Mouse (Mus musculus) thymus, postnatal 0 days (tissue): Measurements from ENCODE around the gene Gm5728. TPM values are rescaled to one million over a fixed set of nuclear protein-coding genes. Genes with fewer than 3 reads are reported as not detected.
"Not testable (repeated sequence)": the region's sequence is repeated elsewhere in the genome, so short reads cannot be mapped to it uniquely, and the experiment has no call there.

Experiments used
- DNase-seq: peaks from one replicate; pipeline ENCODE4 v3.0.0-alpha.2; 2015; ENCODE audit warnings: low spot score
- polyA plus RNA-seq: library from polyadenylated mRNA; unstranded; fragments of >200 nt; fragmentation: Nextera tagmentation; extraction: Ambion mirVana; gene quantifications from 2 replicates; pipeline ENCODE4 v1.2.1, GENCODE M21; 2015

The Gm5728 gene
- not detected in 2 replicates for polyA plus RNA-seq

GRCm38 (mm10) chr7:20375310-20375709, at the start of gene Gm5728:
TSS of gene Gm5728 (minus strand) at chr7:20375410.
- DNase-seq, result not testable (repeated sequence)

GRCm38 (mm10) chr7:20417642-20418041, 42.4 kb upstream of the Gm5728 start, which contains the start of gene Vmn1r100:
TSS of gene Vmn1r100 (plus strand) at chr7:20417942.
- DNase-seq, result not testable (repeated sequence)

GRCm38 (mm10) chr7:20333965-20334364, 41.2 kb downstream of the Gm5728 start, which contains the start of gene Gm4133:
TSS of gene Gm4133 (minus strand) at chr7:20334065.
- DNase-seq, result not testable (repeated sequence)

Other genes starting within 250 kb of the Gm5728 start
- not detected in 2 replicates for gene Vmn1r93, start 236.3 kb downstream of the Gm5728 start, polyA plus RNA-seq
- gene Vmn1r94, start 207.0 kb downstream of the Gm5728 start, polyA plus RNA-seq, result not detected in 2 replicates
- not detected in 2 replicates for gene Vmn1r95, start 181.7 kb downstream of the Gm5728 start, polyA plus RNA-seq
- not detected in 2 replicates for gene Gm6164, start 169.8 kb downstream of the Gm5728 start, polyA plus RNA-seq
- gene Gm4498, start 141.6 kb downstream of the Gm5728 start, polyA plus RNA-seq, result not detected in 2 replicates
- not detected in 2 replicates for gene Gm5890, start 112.6 kb downstream of the Gm5728 start, polyA plus RNA-seq
- gene Gm4133, start 41.3 kb downstream of the Gm5728 start, polyA plus RNA-seq, result not detected in 2 replicates
- not detected in 2 replicates for gene Vmn1r100, start 42.5 kb upstream of the Gm5728 start, polyA plus RNA-seq
- not detected in 2 replicates for gene Vmn1r101, start 67.2 kb upstream of the Gm5728 start, polyA plus RNA-seq
- not detected in 2 replicates for gene Gm10670, start 99.5 kb upstream of the Gm5728 start, polyA plus RNA-seq
- not detected in 2 replicates for gene Vmn1r103, start 135.1 kb upstream of the Gm5728 start, polyA plus RNA-seq
- not detected in 2 replicates for gene Vmn1r104, start 158.4 kb upstream of the Gm5728 start, polyA plus RNA-seq
- gene Gm5726, start 170.3 kb upstream of the Gm5728 start, polyA plus RNA-seq, result not detected in 2 replicates
- not detected in 2 replicates for gene Gm4141, start 200.8 kb upstream of the Gm5728 start, polyA plus RNA-seq
- gene Gm4513, start 223.6 kb upstream of the Gm5728 start, polyA plus RNA-seq, result not detected in 2 replicates